Mouse (Mus musculus) liver, embryonic 14.5 days (tissue): ENCODE measurements around the gene Mxra7.

Experiments used
- CTCF ChIP-seq: IDR thresholded peaks from 2 replicates; pipeline ENCODE4 v1.5.1; 2016; ENCODE audit warnings: antibody characterized with exemption, low read depth, control low read depth
- EP300 ChIP-seq: IDR thresholded peaks from 2 replicates; pipeline ENCODE4 v1.6.1; 2016; ENCODE audit warnings: antibody characterized with exemption, low read depth

GRCm38 (mm10) chr11:116865945-116866585 is 38.2 kb upstream of the Mxra7 start:
- TF ChIP-seq EP300: no peak
- TF ChIP-seq CTCF: no peak
